Mouse (Mus musculus) gastrocnemius, adult 2 months (tissue): ENCODE results near the gene Supt6. TPM values are rescaled to one million over a fixed set of nuclear protein-coding genes. Genes with fewer than 3 reads are reported as not detected.

Experiments used
- DNase-seq: peaks from one replicate; pipeline ENCODE4 v3.0.0; 2022
- H3K27ac ChIP-seq: fragments of 200-600 bp; 2 replicates; pipeline ENCODE4 v1.8.1; 2022; ENCODE audit warnings: mild to moderate bottlenecking
- H3K4me3 ChIP-seq: fragments of 200-600 bp; 2 replicates; pipeline ENCODE4 v1.8.1; 2022; ENCODE audit warnings: mild to moderate bottlenecking, moderate library complexity
- CTCF ChIP-seq: fragments of 200-600 bp; IDR thresholded peaks from 2 replicates; pipeline ENCODE4 v1.8.1; 2022; ENCODE audit warnings: antibody characterized with exemption, mild to moderate bottlenecking, moderate library complexity
- intact Hi-C: fragments of 180-260 bp; cut with DNase I; formaldehyde crosslinking; loops from one replicate; pipeline ENCODE4 v1.15.1; 2025
- microRNA-seq: library from miRNA; unstranded; fragments of <30 nt; microRNA quantifications from one replicate; pipeline ENCODE4 v1.2.0, GENCODE M21; 2021
- total RNA-seq, 2 experiments: library from RNA; stranded (reverse); gene quantifications; 2 replicates each; pipeline ENCODE4 v1.2.3; 2021

The Supt6 gene
- total RNA-seq, 2 experiments from 2014 or later: 30.3 to 33.7 TPM

DNA sequence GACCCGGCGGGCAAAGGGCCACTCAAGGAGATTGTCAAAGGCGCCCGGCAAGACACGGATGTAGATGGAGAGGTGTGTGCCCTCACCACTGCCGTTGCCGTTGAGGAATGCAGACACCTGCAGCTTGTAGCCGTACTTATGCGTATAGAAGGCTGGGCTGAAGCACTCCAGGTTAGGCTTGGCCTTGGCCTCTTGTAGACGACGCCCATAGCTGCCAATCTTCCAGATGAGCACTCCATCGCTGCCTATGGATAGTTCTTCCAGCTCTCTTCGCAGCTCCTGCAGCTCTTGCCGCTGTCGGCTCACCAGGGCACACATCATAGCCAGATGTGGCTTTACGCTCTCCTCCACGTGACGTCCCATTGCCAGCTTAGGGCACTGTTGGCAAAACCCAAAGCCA, 85.6 kb downstream of the Supt6 start:
- no peak for DNase-seq
- TF ChIP-seq CTCF: no peak
- no peak overlapping the region for H3K4me3 ChIP-seq
- no peak overlapping the region for H3K27ac ChIP-seq
- intact Hi-C loops: no loop called here

DNA sequence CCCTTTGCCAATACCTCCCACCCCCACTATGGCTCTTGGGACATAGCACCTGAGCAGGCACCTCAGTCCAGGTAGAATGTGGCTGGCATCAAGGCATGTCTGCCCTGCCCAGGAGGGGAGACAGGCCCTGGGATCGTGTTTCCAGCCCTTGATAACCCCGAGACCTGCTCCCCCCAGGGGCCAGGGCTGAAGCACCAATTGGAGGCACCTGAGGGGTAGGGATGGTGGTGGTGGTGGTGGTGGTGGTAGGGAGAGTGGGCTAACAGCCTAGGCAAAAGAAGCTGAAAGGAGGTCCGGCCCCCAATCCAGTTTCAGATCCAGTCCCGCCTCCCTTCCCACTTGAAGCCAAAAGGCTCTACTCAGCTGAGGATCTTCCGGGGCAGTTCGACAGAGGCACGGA, 86.2 kb downstream of the Supt6 start:
- Histone ChIP-seq H3K4me3 (no peak overlapping the region), H3K27ac (no peak overlapping the region; the same call in 1 of the 2 replicates)
- DNase-seq: no peak
- TF ChIP-seq CTCF: no peak
- intact Hi-C loops: loop anchor here (1.0 to 5.0 kb wide), 2 partner anchors 18 to 62 kb away; no protein-coding TSS in a partner anchor

DNA sequence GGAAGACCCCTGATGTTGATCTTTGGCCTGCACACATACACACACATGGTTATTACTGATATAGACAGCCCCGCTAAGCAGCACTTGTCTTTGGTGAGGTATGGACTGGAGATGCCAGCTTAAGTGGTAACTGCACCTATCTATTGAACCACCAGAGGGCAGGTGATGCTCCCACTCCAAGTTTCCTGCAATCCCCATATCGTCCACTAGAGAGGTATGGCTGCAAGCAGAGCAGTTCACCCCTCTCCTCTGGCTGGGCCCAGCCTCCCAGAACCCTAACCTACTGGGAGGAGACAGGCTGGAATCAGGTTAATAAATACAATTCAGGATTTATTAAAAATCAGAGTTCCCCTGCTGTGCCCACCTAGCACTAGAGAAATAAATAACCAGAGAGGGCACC, 86.7 kb downstream of the Supt6 start:
- TF ChIP-seq CTCF: peak; percentile 98
- intact Hi-C loops: loop anchor here (1.0 to 5.0 kb wide), 2 partner anchors 18 to 62 kb away; no protein-coding TSS in a partner anchor
- peak; percentile 67 for DNase-seq
- Histone ChIP-seq H3K4me3 (no peak overlapping the region), H3K27ac (no peak overlapping the region; the same call in 1 of the 2 replicates)

Small RNA genes within 50 kb of the gene (microRNA-seq; reads per million reads assigned to microRNA genes)
- gene Mir7653: not detected

Other genes starting within 250 kb of the Supt6 start
- gene Dhrs13, start 213.7 kb downstream of the Supt6 start, total RNA-seq: 1 to 10 TPM in 1 of 2 experiments, under 1 TPM in 1; 0.74 to 1.1 TPM
- 10 to 100 TPM; 46.0 to 49.8 TPM for gene Flot2, start 208.1 kb downstream of the Supt6 start, total RNA-seq
- gene Eral1, start 165.6 kb downstream of the Supt6 start, total RNA-seq: 10 to 100 TPM; 18.8 to 26.2 TPM
- 1 to 10 TPM; 7.1 to 7.9 TPM for gene Fam222b, start 151.3 kb downstream of the Supt6 start, total RNA-seq
- gene Traf4, start 80.4 kb downstream of the Supt6 start, total RNA-seq: 1 to 10 TPM; 2.1 to 2.8 TPM
- under 1 TPM; 0.36 to 0.75 TPM for gene Nek8, start 69.3 kb downstream of the Supt6 start, total RNA-seq
- gene Tlcd1, start 69.3 kb downstream of the Supt6 start, total RNA-seq: 1 to 10 TPM; 1.3 to 1.7 TPM
- 100 to 1,000 TPM; 760 to 970 TPM for gene Rpl23a, start 62.4 kb downstream of the Supt6 start, total RNA-seq
- 1 to 10 TPM; 3.3 to 4.6 TPM for gene Rab34, start 57.6 kb downstream of the Supt6 start, total RNA-seq
- under 1 TPM in 1 of 2 experiments, not detected in 1; 0.81 TPM for gene Proca1, start 52.6 kb downstream of the Supt6 start, total RNA-seq
- gene Sdf2, start 241 bp downstream of the Supt6 start, total RNA-seq: 10 to 100 TPM; 47.3 to 48.0 TPM
- gene 2610507B11Rik, start 15.8 kb upstream of the Supt6 start, total RNA-seq: 100 to 1,000 TPM; 221 to 231 TPM
- gene BC030499, start 44.9 kb upstream of the Supt6 start, total RNA-seq: under 1 TPM; 0.75 to 0.87 TPM
- gene Spag5, start 55.5 kb upstream of the Supt6 start, total RNA-seq: 1 to 10 TPM in 1 of 2 experiments, under 1 TPM in 1; 0.81 to 2.0 TPM
- gene Aldoc, start 77.0 kb upstream of the Supt6 start, total RNA-seq: 1 to 10 TPM; 1.6 to 2.7 TPM
- 10 to 100 TPM; 20.0 to 21.3 TPM for gene Pigs, start 82.4 kb upstream of the Supt6 start, total RNA-seq
- gene Unc119, start 97.5 kb upstream of the Supt6 start, total RNA-seq: 1 to 10 TPM; 7.1 to 9.2 TPM
- gene Foxn1, start 140.6 kb upstream of the Supt6 start, total RNA-seq: not detected
- gene Slc13a2, start 176.2 kb upstream of the Supt6 start, total RNA-seq: not detected
- gene Slc46a1, start 219.7 kb upstream of the Supt6 start, total RNA-seq: 1 to 10 TPM in 1 of 2 experiments, under 1 TPM in 1; 0.77 to 1.4 TPM